Mouse (Mus musculus) layer of hippocampus, adult 9-10 months (tissue): Measurements from ENCODE around the gene Ankrd33.

Source experiments
- DNase-seq: peaks from one replicate; pipeline ENCODE4 v3.0.0; 2022; ENCODE audit warnings: low spot score

Gene Ankrd33

DNA sequence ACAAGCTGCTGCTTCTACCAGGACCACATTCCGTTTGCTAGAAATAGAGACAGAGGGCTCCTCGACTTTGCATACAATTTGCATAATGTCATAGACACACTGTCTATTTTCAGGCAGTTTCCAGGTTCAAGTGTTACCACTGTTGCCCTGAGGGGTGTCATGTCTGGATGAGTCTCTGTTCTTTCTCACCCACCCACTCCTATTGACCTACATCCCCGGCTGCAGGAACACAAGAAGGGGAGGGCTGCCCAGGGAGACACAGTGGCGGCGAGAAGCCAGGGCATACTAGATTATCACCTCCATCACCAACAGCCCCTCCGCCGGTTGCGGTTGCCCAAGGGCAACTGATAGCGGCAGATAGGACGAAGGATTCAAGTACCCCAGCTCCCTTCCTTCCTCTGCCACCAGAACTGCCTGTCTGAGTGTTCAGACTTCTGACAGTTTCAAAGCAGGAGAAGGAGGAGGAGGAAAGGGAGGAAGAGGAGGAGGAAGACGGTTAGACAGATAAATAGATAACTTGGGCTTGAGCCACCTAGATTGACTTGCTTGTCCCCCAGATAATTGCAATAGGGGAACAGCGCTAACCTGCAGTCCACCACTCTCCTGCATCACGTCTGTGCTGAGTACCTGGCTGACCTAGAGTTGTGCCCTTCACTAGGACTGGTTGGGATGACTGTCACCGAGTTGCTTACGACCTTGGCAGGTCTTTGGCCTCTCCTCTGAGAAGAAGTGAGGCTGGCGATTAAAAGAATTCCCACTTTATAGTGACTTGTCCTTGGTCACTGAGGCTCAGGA lies 31.8 kb downstream of the Ankrd33 start:
- DNase-seq = no peak

DNA sequence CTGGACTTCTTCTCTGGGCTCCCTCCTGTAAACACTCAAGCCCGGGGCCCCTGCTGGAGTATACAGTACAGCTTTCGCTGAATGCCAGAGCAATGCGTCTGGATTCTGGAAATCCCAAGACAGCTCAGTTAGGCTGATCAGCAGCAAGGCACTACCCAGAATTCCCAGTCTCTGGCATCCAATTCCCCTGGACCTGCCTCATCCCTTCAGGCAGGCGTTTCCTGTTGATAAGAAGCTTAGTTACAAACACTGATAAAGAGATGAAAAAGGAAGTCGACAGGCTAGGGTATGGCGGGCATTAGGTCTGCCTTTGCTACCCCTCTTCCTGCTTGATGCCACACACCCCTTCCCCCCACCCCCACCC lies 32.3 kb downstream of the Ankrd33 start:
- no peak for DNase-seq

DNA sequence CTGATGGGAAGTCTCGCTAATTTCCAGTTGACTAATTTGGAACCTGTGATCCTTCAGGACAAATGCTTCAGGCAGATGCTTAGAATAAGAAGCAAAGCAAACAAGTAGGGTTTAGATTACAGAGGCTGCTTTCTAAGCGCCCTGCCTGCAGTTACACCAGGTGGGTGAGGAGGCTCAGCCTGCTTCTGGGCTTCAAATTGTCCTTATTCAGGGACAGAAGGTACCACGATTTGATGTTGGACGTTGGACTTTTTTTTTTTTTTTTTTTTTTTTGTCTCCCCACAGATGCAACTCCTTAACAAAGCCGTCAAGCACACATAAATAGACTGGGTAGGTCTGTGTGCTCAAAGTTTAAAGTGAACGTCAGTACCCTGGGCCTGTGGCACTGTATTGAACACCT lies 33.0 kb downstream of the Ankrd33 start:
- DNase-seq = no peak

DNA sequence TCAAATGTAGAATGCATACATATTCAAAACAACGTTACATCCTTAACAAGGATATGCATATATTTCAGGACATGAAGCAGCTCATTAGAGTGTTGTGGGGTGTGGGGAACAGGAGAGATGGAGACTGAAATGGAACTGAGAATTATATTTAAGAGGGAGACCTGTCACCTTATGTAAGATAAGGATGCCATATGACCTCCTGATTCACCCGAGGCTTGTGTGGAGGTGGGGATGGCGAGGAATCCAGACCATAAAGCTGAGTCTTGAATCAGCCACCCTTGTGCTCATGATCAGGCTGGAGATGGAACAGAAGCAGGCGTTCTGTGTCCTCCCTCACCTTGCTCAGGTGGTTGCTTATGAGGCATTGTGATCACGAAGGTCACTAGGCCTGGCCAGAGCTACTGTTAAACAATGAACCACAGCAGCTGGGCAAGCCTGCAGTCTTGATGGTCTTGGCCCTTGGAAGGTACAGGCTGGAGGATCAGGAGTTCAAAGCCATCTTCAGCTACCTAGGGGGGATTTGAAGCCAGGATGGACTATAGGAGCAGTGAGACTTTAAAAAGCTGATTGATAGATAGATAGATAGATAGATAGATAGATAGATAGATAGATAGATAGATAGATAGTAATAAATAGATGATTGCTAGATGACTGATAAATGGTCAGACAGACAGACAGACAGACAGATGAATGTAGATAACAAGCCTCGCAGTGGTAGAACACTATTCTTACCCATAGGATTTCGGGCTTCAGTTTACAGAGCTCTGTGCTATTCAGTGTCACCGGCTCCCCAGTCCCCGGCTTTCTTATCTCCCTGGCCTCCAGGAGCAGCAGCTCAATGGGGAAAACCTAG lies 36.1 kb downstream of the Ankrd33 start:
- no peak for DNase-seq

DNA sequence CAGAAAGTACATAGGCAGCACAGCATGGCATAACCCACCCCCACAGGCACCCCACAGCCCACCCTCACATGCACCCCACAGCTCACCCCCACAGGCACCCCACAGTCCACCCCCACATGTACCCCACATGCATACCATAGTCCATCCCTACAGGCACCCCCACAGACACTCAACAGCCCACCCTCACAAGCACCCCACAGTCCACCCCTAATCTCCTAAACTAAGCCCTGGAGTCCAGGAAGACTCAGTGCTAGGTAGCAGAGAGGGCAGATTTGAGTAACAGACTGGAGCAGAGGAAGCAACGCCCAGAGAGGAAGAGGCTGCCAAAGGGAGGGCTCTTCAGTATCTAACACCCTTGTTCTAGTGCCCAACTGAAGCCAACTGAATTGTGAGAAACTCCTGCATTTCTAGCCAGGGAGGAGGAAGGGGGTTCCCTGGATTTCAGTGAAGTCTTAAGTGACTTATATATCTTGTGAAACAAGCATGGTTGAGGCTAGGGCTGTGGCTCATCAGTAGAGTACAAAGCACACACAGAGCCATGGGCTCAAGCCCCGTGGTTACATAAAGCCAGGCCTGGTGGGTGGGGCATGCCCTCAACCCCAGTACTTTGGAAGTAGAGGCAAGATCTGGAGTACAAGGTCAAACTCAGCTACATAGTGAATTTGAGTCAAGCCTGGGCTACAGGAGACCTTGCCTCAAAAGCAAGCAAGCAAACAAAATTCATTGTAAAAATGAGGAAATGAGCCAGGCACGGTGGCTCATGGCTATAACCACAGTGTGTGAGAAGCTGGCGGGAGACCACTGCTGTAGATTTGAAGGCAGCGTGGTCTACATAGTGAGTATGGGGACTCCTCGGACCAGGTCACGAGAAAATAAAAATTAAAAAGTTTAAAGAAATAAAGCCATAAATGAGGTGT lies 39.4 kb downstream of the Ankrd33 start:
- no peak for DNase-seq

DNA sequence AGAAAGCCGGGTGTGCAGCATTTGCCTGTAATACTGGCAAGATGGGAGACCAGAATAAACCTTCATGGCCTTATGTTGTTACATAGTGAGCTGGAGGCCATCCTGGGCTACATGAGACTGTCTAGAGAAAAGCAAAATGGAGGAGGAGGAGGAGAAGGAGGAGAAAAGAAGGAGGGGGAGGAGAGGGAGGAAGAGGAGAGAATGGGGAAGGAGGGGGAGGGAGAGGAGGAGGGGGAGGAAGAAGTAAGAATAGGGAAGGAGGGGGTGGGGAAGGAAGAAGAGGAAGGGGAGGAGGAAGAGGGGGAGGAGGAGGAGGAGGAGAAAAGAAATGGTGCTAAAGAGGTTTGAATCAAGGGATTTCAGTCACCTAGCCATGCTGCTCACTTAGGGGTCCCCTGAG lies 44.6 kb downstream of the Ankrd33 start:
- DNase-seq = no peak

DNA sequence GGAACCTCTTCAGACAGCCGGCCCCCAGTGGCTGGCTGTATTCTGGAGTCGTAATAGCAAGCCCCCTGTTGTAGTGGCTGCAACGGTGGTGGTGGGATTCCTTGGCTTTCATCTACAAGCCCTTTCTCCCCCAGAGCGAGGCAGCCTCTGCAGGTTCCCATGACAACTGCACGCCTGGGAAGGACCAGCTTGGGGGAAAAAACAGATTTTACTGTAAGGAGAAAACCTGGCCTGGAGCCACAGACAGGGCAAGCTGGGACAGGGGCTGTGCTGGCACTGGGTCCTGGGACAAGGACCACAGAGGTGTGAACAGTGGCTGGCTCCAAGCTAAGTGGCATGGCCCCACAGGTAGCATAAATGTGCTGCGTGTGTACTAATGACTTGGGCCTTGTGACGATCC lies 45.0 kb downstream of the Ankrd33 start:
- DNase-seq = no peak

DNA sequence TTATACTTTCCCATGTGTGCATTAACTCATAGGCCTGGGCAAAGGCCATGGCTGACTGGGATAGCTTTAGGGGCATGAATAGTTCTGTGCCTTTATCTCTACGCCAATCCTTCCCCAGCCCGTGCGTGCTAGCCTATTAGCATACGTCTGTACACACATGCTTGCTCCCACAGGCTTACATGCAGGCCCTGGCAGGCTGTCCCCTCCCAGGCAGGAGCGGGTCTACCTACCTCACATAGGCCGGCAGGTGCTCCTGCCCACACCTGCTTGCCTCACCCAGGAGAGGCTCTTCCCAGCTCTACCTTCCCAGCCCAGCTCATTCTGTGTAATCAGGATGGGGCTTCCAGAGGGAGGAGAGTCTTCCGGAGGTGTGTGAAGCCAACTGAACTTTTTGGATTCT lies 46.0 kb downstream of the Ankrd33 start:
- no peak for DNase-seq

DNA sequence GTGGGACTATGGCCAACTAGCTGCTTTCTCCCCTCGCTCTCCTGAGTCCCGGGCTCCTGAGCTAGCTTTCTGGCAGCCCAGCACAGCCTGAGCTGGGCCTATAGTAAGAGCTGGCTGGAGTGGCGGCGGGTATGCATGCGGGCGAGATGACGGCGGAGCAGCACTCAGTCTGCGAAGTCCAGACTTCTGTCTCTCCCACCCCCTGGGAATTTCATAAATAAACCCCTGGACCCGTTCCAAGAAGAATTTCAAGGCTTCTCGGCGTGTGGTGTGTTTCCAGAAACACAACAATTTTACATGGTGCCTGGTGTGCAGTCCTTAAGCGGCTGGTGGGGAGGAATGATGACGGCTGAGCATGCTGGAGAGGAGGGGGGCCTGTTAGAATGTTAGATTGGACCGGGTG lies 47.5 kb downstream of the Ankrd33 start:
- no peak for DNase-seq

DNA sequence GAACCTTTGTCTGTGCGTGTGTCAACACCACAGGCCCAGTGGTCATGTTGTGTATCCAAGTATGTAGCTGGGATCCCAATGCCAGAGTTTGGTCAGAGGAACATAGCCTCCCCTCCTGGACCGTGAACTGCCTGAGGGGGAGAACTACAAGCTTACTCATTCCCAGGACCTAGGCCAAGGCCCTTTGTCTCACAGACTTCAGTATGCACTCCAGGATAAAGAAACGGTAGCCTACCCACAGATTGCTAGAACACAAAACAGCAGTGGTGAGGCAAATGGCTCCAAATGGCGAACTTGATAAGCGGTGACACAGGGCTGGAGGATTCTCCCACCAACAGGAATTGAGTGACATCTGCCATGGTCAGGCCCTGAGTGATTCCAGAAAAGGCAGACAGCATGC lies 48.3 kb downstream of the Ankrd33 start:
- no peak for DNase-seq

DNA sequence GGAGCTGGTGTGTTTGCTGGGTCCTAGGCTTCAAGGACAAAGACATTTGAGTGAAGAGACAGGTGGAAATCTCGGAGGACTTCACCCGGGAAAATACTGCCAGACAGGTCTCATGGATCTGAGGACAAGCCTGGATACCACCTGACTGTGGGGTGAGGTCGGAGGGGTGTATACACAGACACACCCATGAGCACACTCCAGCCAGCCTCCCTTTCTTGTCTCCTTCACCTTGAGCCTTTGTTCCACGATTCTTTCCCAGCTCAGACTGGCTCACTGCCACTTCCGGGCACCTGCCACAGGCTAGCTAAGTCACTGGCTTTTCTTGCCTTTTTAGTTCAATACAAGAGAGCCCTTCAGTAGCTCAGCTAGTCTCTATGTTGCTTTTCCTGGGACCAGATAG lies 48.7 kb downstream of the Ankrd33 start:
- no peak for DNase-seq

DNA sequence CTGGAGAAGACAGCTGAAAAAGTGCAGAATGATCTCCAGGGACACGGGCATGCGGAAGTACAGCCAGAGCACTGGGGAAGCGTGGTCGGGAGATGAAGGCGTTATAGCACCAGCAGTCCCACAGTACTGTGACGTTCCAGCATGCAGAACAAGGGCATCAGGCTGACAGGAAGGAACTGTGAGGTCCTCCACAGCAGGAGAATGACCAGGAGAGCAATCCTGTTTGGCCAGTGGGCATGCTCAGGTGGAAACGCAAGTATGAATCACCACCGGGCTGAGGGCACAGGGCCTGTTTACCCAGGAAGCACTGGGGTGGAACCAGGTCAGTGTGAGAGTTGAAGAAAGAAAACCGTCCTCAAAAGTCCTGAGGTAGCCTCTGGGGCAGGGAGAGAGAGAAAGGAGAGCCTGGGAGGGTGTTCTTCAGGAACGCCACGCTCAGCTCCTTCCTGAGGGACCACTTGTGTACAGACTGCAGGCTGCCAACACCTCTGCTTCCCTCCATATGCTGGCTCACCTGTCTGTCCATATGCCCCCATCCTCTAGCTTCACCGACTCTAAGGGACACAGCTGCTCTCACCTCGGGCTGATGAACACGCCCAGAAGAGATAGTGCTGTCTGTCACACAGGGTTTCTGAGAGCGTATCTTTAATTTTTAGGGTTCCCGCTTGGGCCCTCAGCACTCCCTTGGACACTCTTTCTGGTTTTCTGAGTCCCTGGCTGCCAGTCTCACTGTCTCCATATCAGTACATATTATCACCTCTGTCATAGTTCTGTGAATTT lies 50.3 kb downstream of the Ankrd33 start:
- no peak for DNase-seq

DNA sequence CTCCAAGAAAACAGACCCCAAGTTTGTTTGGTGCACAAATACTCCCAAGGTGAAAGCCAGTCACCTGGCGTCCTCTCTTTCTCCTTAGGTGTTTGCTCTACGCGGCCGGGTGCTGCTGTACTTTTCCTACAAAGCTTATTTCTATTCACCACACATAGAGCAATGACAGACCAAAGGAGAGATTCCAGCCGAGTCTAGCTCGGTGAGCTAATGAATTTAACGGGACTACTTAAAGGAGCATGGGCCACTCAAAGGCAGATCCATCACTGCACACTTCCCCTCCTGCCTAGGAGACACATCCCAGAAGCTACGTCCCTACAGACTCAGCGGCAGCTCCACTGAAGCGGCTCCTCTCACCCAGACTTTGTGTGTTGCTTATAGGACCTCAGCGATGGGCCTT lies 52.0 kb downstream of the Ankrd33 start:
- DNase-seq = no peak
